Mouse (Mus musculus): Measurements from ENCODE around the gene Plppr2. TPM values are rescaled to one million over a fixed set of nuclear protein-coding genes. Genes with fewer than 3 reads are reported as not detected.

The Plppr2 gene
- polyA plus RNA-seq, 1 experiment from 2014 or later = 2.2 TPM

DNA sequence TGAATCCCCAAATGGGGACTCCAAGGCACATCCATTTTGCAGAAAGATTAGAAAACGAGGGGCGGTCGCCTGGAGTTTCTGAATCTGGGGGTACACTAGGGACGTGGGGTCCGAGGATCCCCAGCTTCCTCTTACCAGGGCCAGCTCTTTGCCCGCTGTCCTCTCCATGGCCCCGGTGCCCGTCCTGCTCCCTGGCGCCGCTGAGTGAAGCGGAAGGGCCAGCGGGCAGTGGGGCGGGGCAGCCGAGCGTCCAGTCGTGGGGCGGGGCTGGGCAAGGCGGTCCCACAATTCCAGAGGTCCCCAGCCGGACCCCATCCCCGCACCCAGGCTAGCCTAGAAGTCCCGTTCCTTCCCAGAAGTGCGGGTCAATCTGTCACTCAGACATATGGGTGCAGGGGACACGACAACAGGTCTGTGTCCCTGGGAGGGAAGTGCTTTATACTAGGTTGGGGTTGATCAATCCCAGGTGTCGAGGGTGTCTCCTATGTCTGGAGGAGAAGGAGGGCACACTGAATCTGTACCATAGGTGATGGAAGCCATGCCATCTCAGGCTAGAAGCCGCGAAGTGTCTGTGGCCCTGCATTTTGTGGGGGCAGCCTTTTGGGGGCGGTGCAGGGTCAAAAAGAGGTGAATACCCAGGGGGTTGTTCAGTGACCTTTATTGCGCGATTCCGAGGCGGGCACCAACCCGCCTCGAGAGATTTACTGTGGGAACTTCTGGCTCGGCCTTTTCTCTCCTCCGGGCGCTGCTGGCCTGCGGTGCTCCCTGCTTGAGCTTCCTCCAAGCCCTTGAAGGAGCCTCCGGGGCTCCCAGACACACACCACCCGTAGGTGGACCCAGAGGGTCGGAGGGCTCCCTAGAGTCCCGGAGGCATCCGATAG lies 52.6 kb downstream of the Plppr2 start, which contains the start of gene Rgl3:
Rgl3 (minus strand) TSS at position 217 of the 881 bp plus-strand sequence.
- WGBS = 1% methylated on average over 37 of the region's 42 CpGs
- H3K4me1 ChIP-seq (ENCODE audit: insufficient read depth, low read depth, low read length) = peaks cover 13% of the 10 kb centered on the region

DNA sequence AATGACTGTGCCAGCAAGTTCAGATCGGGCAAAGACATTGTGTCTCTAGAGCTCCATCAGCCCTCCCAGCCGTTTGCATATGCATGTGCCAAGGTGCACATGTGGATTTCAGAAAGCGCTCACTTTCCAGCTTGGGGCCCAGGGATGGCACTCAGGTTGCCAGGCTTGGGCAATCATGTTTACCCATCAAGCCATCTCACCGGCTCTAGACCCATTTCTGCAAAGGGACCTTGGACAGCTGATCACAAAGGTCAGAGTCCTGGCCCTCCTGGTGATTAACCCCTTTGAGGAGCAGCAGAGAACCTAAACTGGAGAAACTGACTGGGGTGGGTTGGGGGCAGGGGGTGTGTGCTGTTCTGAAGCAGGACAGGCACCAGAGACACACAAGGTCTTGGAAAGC lies 55.4 kb downstream of the Plppr2 start:
- Histone ChIP-seq H3K4me3 (ENCODE audit: low read depth, low read length) (no peak overlapping the region), H3K9me3 (ENCODE audit: low read length) (no peaks in the 10 kb centered on the region), H3K27ac (ENCODE audit: low read length) (no peak overlapping the region), H3K9ac (replicated peaks; ENCODE audit: low read depth) (no peak overlapping the region), H3K36me3 (ENCODE audit: insufficient read depth, low read length) (no peaks in the 10 kb centered on the region), H3K27me3 (replicated peaks; ENCODE audit: insufficient read depth, low read length) (peaks cover 25% of the 10 kb centered on the region; the same call in 1 of the 2 replicates), H3K4me1 (ENCODE audit: insufficient read depth, low read depth, low read length) (peaks cover 13% of the 10 kb centered on the region), H3K4me2 (replicated peaks; ENCODE audit: low read depth, low read length) (no peak overlapping the region)
- TF ChIP-seq EP300 (IDR thresholded peaks at IDR 0.05) (no peak), CTCF (IDR thresholded peaks at IDR 0.05) (no peak)
- WGBS = 71% methylated on average over 4 of the region's 4 CpGs
- ATAC-seq = no peak
- DNase-seq (ENCODE audit: low spot score) = no peak

More for the DNA sequence above, 52.6 kb downstream of the Plppr2 start, which contains the start of gene Rgl3:
- peak within 1 kb of the TSS; percentile 16; the same call in 1 of the 2 replicates for H3K9ac ChIP-seq (replicated peaks; ENCODE audit: low read depth)
- TF ChIP-seq EP300 (IDR thresholded peaks at IDR 0.05) (no peak), CTCF (IDR thresholded peaks at IDR 0.05) (no peak)
- peak within 1 kb of the TSS; percentile 45 for H3K4me3 ChIP-seq (ENCODE audit: low read depth, low read length)
- no peaks in the 10 kb centered on the region for H3K36me3 ChIP-seq (ENCODE audit: insufficient read depth, low read length)
- peak; percentile 62 for DNase-seq (ENCODE audit: low spot score)
- H3K4me2 ChIP-seq (replicated peaks; ENCODE audit: low read depth, low read length) = peak within 1 kb of the TSS; percentile 91
- peaks cover 25% of the 10 kb centered on the region; the same call in 1 of the 2 replicates for H3K27me3 ChIP-seq (replicated peaks; ENCODE audit: insufficient read depth, low read length)
- ATAC-seq = peak; percentile 79
- no peaks in the 10 kb centered on the region for H3K9me3 ChIP-seq (ENCODE audit: low read length)
- no peak within 1 kb of the TSS for H3K27ac ChIP-seq (ENCODE audit: low read length)

GRCm38 (mm10) chr9:21996178-21996867 lies 59.5 kb downstream of the Plppr2 start:
- Histone ChIP-seq H3K4me2 (replicated peaks; ENCODE audit: low read depth, low read length) (no peak overlapping the region), H3K4me1 (ENCODE audit: insufficient read depth, low read depth, low read length) (no peaks in the 10 kb centered on the region), H3K36me3 (ENCODE audit: insufficient read depth, low read length) (no peaks in the 10 kb centered on the region), H3K4me3 (ENCODE audit: low read depth, low read length) (no peak overlapping the region), H3K27ac (ENCODE audit: low read length) (no peak overlapping the region), H3K9ac (replicated peaks; ENCODE audit: low read depth) (no peak overlapping the region), H3K27me3 (replicated peaks; ENCODE audit: insufficient read depth, low read length) (peaks cover 10% of the 10 kb centered on the region; the same call in 1 of the 2 replicates), H3K9me3 (ENCODE audit: low read length) (no peaks in the 10 kb centered on the region)
- TF ChIP-seq EP300 (IDR thresholded peaks at IDR 0.05) (no peak), CTCF (IDR thresholded peaks at IDR 0.05) (no peak)
- no peak for ATAC-seq
- 82% methylated on average over 3 of the region's 3 CpGs for WGBS
- no peak for DNase-seq (ENCODE audit: low spot score)

Other genes starting within 250 kb of the Plppr2 start
- gene Ldlr, start 213.6 kb upstream of the Plppr2 start, polyA plus RNA-seq (2015; fragmentation: Nextera tagmentation; extraction: Ambion mirVana) = 52.2 and 56.8 TPM in 2 replicates
- 13.4 and 15.7 TPM in 2 replicates for gene Spc24, start 176.7 kb upstream of the Plppr2 start, polyA plus RNA-seq (2015; fragmentation: Nextera tagmentation; extraction: Ambion mirVana)
- 23.3 and 24.0 TPM in 2 replicates for gene Kank2, start 138.3 kb upstream of the Plppr2 start, polyA plus RNA-seq (2015; fragmentation: Nextera tagmentation; extraction: Ambion mirVana)
- gene Angptl8, start 101.5 kb upstream of the Plppr2 start, polyA plus RNA-seq (2015; fragmentation: Nextera tagmentation; extraction: Ambion mirVana) = 6.2 and 7.4 TPM in 2 replicates
- 35.8 and 43.2 TPM in 2 replicates for gene Dock6, start 84.4 kb upstream of the Plppr2 start, polyA plus RNA-seq (2015; fragmentation: Nextera tagmentation; extraction: Ambion mirVana)
- 28.4 and 31.0 TPM in 2 replicates for gene Rab3d, start 18.8 kb upstream of the Plppr2 start, polyA plus RNA-seq (2015; fragmentation: Nextera tagmentation; extraction: Ambion mirVana)
- gene Ccdc159, start 9.6 kb upstream of the Plppr2 start, polyA plus RNA-seq (2015; fragmentation: Nextera tagmentation; extraction: Ambion mirVana) = 1.2 and 1.4 TPM in 2 replicates
- 106 and 107 TPM in 2 replicates for gene Tmem205, start 9.5 kb upstream of the Plppr2 start, polyA plus RNA-seq (2015; fragmentation: Nextera tagmentation; extraction: Ambion mirVana)
- gene Swsap1, start 18.7 kb downstream of the Plppr2 start, polyA plus RNA-seq (2015; fragmentation: Nextera tagmentation; extraction: Ambion mirVana) = 5.7 and 5.8 TPM in 2 replicates
- gene Epor, start 26.5 kb downstream of the Plppr2 start, polyA plus RNA-seq (2015; fragmentation: Nextera tagmentation; extraction: Ambion mirVana) = 5.7 and 7.4 TPM in 2 replicates
- gene Rgl3, start 52.4 kb downstream of the Plppr2 start, polyA plus RNA-seq (2015; fragmentation: Nextera tagmentation; extraction: Ambion mirVana) = 6.0 and 6.4 TPM in 2 replicates
- gene Ccdc151, start 65.6 kb downstream of the Plppr2 start, polyA plus RNA-seq (2015; fragmentation: Nextera tagmentation; extraction: Ambion mirVana) = 5.3 and 6.0 TPM in 2 replicates
- 51.9 and 56.1 TPM in 2 replicates for gene Prkcsh, start 65.8 kb downstream of the Plppr2 start, polyA plus RNA-seq (2015; fragmentation: Nextera tagmentation; extraction: Ambion mirVana)
- gene Elavl3, start 115.0 kb downstream of the Plppr2 start, polyA plus RNA-seq (2015; fragmentation: Nextera tagmentation; extraction: Ambion mirVana) = 0.04 TPM in 1 of 2 replicates, not detected in the other
- gene Gm49318, start 134.2 kb downstream of the Plppr2 start, polyA plus RNA-seq (2015; fragmentation: Nextera tagmentation; extraction: Ambion mirVana) = not detected in 2 replicates
- gene Zfp653, start 134.3 kb downstream of the Plppr2 start, polyA plus RNA-seq (2015; fragmentation: Nextera tagmentation; extraction: Ambion mirVana) = 8.8 and 8.9 TPM in 2 replicates
- gene Ecsit, start 148.4 kb downstream of the Plppr2 start, polyA plus RNA-seq (2015; fragmentation: Nextera tagmentation; extraction: Ambion mirVana) = 21.3 and 21.9 TPM in 2 replicates
- gene Cnn1, start 162.2 kb downstream of the Plppr2 start, polyA plus RNA-seq (2015; fragmentation: Nextera tagmentation; extraction: Ambion mirVana) = 43.7 and 64.8 TPM in 2 replicates
- gene Elof1, start 180.1 kb downstream of the Plppr2 start, polyA plus RNA-seq (2015; fragmentation: Nextera tagmentation; extraction: Ambion mirVana) = 188 and 191 TPM in 2 replicates
- 8.9 and 9.1 TPM in 2 replicates for gene Acp5, start 198.7 kb downstream of the Plppr2 start, polyA plus RNA-seq (2015; fragmentation: Nextera tagmentation; extraction: Ambion mirVana)
- 100 and 112 TPM in 2 replicates for gene Pigyl, start 219.8 kb downstream of the Plppr2 start, polyA plus RNA-seq (2015; fragmentation: Nextera tagmentation; extraction: Ambion mirVana)